Mouse (Mus musculus): ENCODE data around the gene Cbfa2t3. TPM values are rescaled to one million over a fixed set of nuclear protein-coding genes. Genes with fewer than 3 reads are reported as not detected.

The Cbfa2t3 gene
- total and polyA plus RNA-seq, 3 experiments = 10.5 to 102 TPM; not detected in 1

DNA sequence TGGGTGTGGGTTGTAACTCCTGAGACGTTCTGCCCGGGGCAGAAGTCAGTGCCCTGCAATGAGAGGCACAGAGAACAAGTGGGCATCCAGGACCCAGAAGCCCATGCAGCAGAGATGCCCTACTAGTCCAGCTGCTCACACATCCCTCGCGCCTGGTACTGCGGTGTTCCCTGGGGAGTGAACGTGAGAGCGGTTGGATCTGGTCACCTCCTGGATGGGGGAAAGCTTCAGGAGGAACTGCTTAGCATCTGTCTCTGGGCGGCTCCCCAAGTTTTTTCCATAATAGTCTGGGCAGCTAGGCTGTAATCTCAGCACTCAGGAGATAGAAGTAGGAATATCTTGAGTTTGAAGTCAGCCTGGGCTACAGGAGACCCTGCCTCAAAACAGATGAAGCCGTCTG is 113.9 kb downstream of the Cbfa2t3 start:
- Histone ChIP-seq H3K9me3 (replicated peaks; ENCODE audit: insufficient read depth, low read length) (no peaks in the 10 kb centered on the region), H3K27me3 (ENCODE audit: control insufficient read depth in 1 of 2, insufficient read depth in 2 of 2, low read length in 2 of 2) (no peaks in the 10 kb centered on the region), H3K27ac (ENCODE audit: control insufficient read depth, low read depth, low read length) (no peak overlapping the region), H3K79me2 (ENCODE audit: control insufficient read depth, insufficient read depth, low read length, poor library complexity) (no peaks in the 10 kb centered on the region), H3K4me3 (ENCODE audit: control insufficient read depth in 1 of 2, insufficient read depth in 1 of 2, low read depth in 2 of 2, low read length in 2 of 2) (no peak overlapping the region), H3K4me1 (ENCODE audit: control insufficient read depth in 1 of 2, insufficient read depth in 2 of 2, low read length in 2 of 2) (no peaks in the 10 kb centered on the region), H3K9ac (ENCODE audit: control insufficient read depth, low read depth, low read length, poor library complexity, severe bottlenecking) (no peak overlapping the region), H3K36me3 (ENCODE audit: control insufficient read depth in 1 of 2, insufficient read depth in 2 of 2, low read length in 2 of 2) (no peaks in the 10 kb centered on the region)
- TF ChIP-seq ZC3H11A (IDR thresholded peaks at IDR 0.05; ENCODE audit: low read depth, low read length) (no peak), GABPA (IDR thresholded peaks at IDR 0.05; ENCODE audit: low read depth, low read length) (no peak), RCOR1 (IDR thresholded peaks at IDR 0.05; ENCODE audit: low read depth, low read length) (no peak)
- no peak for DNase-seq (ENCODE audit: low read depth, low spot score)

DNA sequence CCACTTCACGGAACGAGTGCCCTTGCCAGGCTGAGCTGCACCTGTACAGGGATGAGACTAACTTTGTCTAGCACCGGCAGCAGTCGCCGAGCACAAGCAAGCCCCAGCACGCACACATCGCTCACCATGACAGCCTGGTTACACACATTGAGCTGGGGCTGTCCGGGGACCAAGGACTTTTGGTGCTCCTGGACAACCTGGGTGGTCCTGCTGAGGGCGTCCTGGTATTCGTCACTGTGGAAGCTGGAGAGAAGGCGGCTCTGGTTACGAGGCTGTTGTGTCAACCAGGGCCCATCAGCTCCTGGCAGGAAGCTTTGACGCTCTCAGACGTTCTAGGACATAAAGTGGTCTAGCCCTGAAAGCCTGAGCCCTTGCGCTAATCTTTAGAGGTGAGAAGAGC is 118.0 kb downstream of the Cbfa2t3 start:
- Histone ChIP-seq H3K36me3 (ENCODE audit: control insufficient read depth in 1 of 2, insufficient read depth in 2 of 2, low read length in 2 of 2) (no peaks in the 10 kb centered on the region), H3K27ac (ENCODE audit: control insufficient read depth, low read depth, low read length) (no peak overlapping the region), H3K9me3 (replicated peaks; ENCODE audit: insufficient read depth, low read length) (no peaks in the 10 kb centered on the region), H3K79me2 (ENCODE audit: control insufficient read depth, insufficient read depth, low read length, poor library complexity) (peaks cover 7% of the 10 kb centered on the region), H3K4me1 (ENCODE audit: control insufficient read depth in 1 of 2, insufficient read depth in 2 of 2, low read length in 2 of 2) (no peaks in the 10 kb centered on the region), H3K9ac (ENCODE audit: control insufficient read depth, low read depth, low read length, poor library complexity, severe bottlenecking) (no peak overlapping the region), H3K4me3 (ENCODE audit: control insufficient read depth in 1 of 2, insufficient read depth in 1 of 2, low read depth in 2 of 2, low read length in 2 of 2) (no peak overlapping the region), H3K27me3 (ENCODE audit: control insufficient read depth in 1 of 2, insufficient read depth in 2 of 2, low read length in 2 of 2) (no peaks in the 10 kb centered on the region)
- TF ChIP-seq UBTF (IDR thresholded peaks at IDR 0.05; ENCODE audit: borderline replicate concordance, insufficient read depth, low read depth, low read length) = no peak
- no peak for DNase-seq (ENCODE audit: low read depth, low spot score)

DNA sequence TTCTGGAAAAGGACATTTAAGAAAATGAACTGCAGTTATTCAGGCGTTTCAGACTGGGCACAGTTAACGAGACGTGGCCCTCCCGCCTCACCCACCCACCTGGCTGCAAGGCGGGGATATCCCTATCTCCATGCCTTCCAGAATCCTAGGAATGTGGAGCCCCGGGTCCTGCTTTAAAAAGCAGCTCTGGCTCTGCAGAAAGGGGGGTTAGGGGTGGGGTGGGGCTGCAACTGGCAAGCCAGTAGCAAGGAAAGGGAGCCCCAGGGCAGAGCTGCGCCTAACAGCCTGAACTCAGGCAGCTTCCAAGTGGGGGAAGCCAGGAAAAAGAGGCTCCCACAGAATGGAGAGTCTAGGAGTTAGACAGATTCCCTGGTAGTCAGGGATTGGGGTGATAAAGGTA is 119.7 kb downstream of the Cbfa2t3 start:
- Histone ChIP-seq H3K27ac (ENCODE audit: control insufficient read depth, low read depth, low read length) (no peak overlapping the region), H3K4me3 (ENCODE audit: control insufficient read depth in 1 of 2, insufficient read depth in 1 of 2, low read depth in 2 of 2, low read length in 2 of 2) (no peak overlapping the region), H3K4me1 (ENCODE audit: control insufficient read depth in 1 of 2, insufficient read depth in 2 of 2, low read length in 2 of 2) (peaks cover 4 to 10% of the 10 kb centered on the region in 2 experiments; a peak in 3 of 4 replicates), H3K9ac (ENCODE audit: control insufficient read depth, low read depth, low read length, poor library complexity, severe bottlenecking) (no peak overlapping the region), H3K79me2 (ENCODE audit: control insufficient read depth, insufficient read depth, low read length, poor library complexity) (peaks cover 13% of the 10 kb centered on the region), H3K36me3 (ENCODE audit: control insufficient read depth in 1 of 2, insufficient read depth in 2 of 2, low read length in 2 of 2) (peaks cover 0 to 5% of the 10 kb centered on the region in 2 experiments; a peak in 2 of 4 replicates), H3K27me3 (ENCODE audit: control insufficient read depth in 1 of 2, insufficient read depth in 2 of 2, low read length in 2 of 2) (no peaks in the 10 kb centered on the region), H3K9me3 (replicated peaks; ENCODE audit: insufficient read depth, low read length) (no peaks in the 10 kb centered on the region)
- no peak for DNase-seq (ENCODE audit: low read depth, low spot score)
- no peak for TF ChIP-seq RAD21 (IDR thresholded peaks at IDR 0.05; ENCODE audit: low read depth, low read length)

DNA sequence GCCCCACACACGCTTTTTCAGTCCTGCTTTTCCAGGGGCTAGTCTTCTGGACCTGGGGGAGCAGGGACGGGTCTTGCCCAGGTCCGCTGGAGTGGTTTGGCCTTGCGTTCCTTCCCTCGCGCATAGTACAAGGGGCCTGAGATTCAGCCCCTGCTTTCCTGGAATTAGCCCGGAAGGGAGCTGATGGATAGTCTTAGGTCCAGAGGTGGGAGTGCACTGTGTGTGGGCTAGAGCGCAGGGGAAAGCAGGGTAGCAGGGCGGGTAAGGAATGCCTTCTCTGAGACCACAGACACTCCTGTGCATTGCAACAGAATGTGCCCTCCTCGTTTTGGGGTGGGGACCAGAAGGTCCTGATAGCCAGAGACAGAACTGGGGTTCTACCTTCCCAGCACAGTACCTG is 121.8 kb downstream of the Cbfa2t3 start:
- TF ChIP-seq MYB (IDR thresholded peaks at IDR 0.05; ENCODE audit: low read depth, low read length) (no peak), RCOR1 (IDR thresholded peaks at IDR 0.05; ENCODE audit: low read depth, low read length) (no peak), SIN3A (IDR thresholded peaks at IDR 0.05; ENCODE audit: low read length) (no peak), BHLHE40 (IDR thresholded peaks at IDR 0.05; ENCODE audit: borderline replicate concordance, low read depth, low read length) (no peak), MAX (IDR thresholded peaks at IDR 0.05; ENCODE audit: low read length) (no peak)
- H3K79me2 ChIP-seq (ENCODE audit: control insufficient read depth, insufficient read depth, low read length, poor library complexity) = peaks cover 13% of the 10 kb centered on the region
- H3K9me3 ChIP-seq (replicated peaks; ENCODE audit: insufficient read depth, low read length) = no peaks in the 10 kb centered on the region
- H3K36me3 ChIP-seq (ENCODE audit: control insufficient read depth in 1 of 2, insufficient read depth in 2 of 2, low read length in 2 of 2) = peaks cover 0 to 10% of the 10 kb centered on the region in 2 experiments; a peak in 2 of 4 replicates
- no peak overlapping the region for H3K4me3 ChIP-seq (ENCODE audit: control insufficient read depth in 1 of 2, insufficient read depth in 1 of 2, low read depth in 2 of 2, low read length in 2 of 2)
- H3K4me1 ChIP-seq (ENCODE audit: control insufficient read depth in 1 of 2, insufficient read depth in 2 of 2, low read length in 2 of 2) = peaks cover 4 to 10% of the 10 kb centered on the region in 2 experiments; a peak in 3 of 4 replicates
- no peak for DNase-seq (ENCODE audit: low read depth, low spot score)
- H3K9ac ChIP-seq (ENCODE audit: control insufficient read depth, low read depth, low read length, poor library complexity, severe bottlenecking) = no peak overlapping the region
- H3K27ac ChIP-seq (ENCODE audit: control insufficient read depth, low read depth, low read length) = no peak overlapping the region
- H3K27me3 ChIP-seq (ENCODE audit: control insufficient read depth in 1 of 2, insufficient read depth in 2 of 2, low read length in 2 of 2) = no peaks in the 10 kb centered on the region

Measured in MEL (cell line).